In the genomic region with DNA sequence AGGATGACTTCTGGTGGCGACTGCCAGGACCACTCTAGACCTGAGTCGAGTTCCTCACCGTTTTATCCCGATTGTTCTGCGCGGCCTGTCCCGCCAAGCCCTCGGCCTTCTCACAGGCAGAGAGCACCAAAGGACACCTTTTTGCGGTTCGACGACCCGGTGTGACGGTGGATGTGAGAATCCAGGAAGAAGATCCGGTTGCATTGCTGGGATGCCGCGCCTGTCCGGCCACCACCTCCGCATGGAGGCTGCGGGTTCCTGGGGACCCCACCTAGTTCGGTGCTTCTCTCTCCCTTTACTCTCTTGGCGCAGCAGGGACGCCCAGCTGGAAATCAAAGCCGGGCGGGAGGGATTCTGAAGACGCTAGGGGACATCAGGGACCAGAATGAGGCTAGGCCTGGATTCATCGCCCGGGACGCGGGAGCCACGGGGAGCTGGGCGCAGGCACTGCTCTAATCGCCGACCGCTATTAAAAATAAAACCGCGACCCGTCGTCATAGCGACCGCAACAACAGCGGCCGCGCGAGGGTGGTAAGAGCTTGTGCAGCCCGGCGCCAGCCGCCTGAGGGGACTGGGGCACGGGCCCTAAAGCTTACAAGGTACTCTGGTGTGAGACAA, we compare ENCODE assay signal across 8 mouse cellular contexts. TPM values are rescaled to one million over a fixed set of nuclear protein-coding genes. Genes with fewer than 3 reads are reported as not detected.
A peak's percentile ranks its signal among the peaks of the same experiment; 100 is the strongest.
DNase-seq lines count a peak whose midpoint lies in the region; ATAC-seq and TF ChIP-seq lines count a peak whose summit lies in the region.

A gene (minus strand): TSS at position 200 of the 618 bp plus-strand sequence.

- peak within 1 kb of the TSS; percentile 73 for H3K4me3 ChIP-seq in embryonic facial prominence, embryonic 14.5 days (ENCODE audit: low read depth, low read length)
- peak within 1 kb of the TSS; percentile 69 for H3K4me3 ChIP-seq in heart, embryonic 12.5 days
- H3K4me3 ChIP-seq in kidney, embryonic 15.5 days (replicated peaks), result peak within 1 kb of the TSS; percentile 74
- peak within 1 kb of the TSS; percentile 83; the same call in 1 of the 2 replicates for H3K4me3 ChIP-seq in liver, adult 2 months (ENCODE audit: insufficient read depth, low read depth, low read length)
- H3K4me3 ChIP-seq in midbrain, embryonic 15.5 days, result peak within 1 kb of the TSS; percentile 76

- peaks cover 16% of the 10 kb centered on the region for H3K9me3 ChIP-seq in embryonic facial prominence, embryonic 14.5 days (ENCODE audit: control insufficient read depth, low read length)
- peaks cover 12% of the 10 kb centered on the region for H3K9me3 ChIP-seq in heart, embryonic 12.5 days (replicated peaks)
- H3K9me3 ChIP-seq in kidney, embryonic 15.5 days (replicated peaks), result 0 out of 2 replicates have a peak, but pooled peaks cover 4% of the 10 kb centered on the region
- no peaks in the 10 kb centered on the region for H3K9me3 ChIP-seq in midbrain, embryonic 15.5 days

- no peak for TF ChIP-seq POLR2A in liver, adult 2 months (IDR thresholded peaks at IDR 0.05; ENCODE audit: extremely low read depth, insufficient read depth, low read length)

- DNase-seq in frontal cortex, adult 2 months (ENCODE audit: extremely low spot score in 1 of 2, low spot score in 1 of 2), result peak in 1 of 2 experiments; percentile 37
- DNase-seq in embryonic facial prominence, embryonic 14.5 days (ENCODE audit: low spot score), result peak; percentile 88
- DNase-seq in liver, adult 2 months (ENCODE audit: extremely low read depth, low read depth, low spot score), result no peak
- peak; percentile 26 for DNase-seq in telencephalon, adult 2 months (ENCODE audit: low read depth, low spot score)

- H3K4me2 ChIP-seq in embryonic facial prominence, embryonic 14.5 days (ENCODE audit: low read depth, low read length), result peak within 1 kb of the TSS; percentile 89
- H3K4me2 ChIP-seq in heart, embryonic 12.5 days, result peak within 1 kb of the TSS; percentile 84
- H3K4me2 ChIP-seq in kidney, embryonic 15.5 days, result peak within 1 kb of the TSS; percentile 96
- peak within 1 kb of the TSS; percentile 98 for H3K4me2 ChIP-seq in midbrain, embryonic 15.5 days

- 2% methylated on average over 40 of the region's 48 CpGs for WGBS in embryonic facial prominence, embryonic 14.5 days
- WGBS in heart, embryonic 12.5 days, result 2% methylated on average over 48 of the region's 48 CpGs
- WGBS in kidney, embryonic 15.5 days, result 3% methylated on average over 48 of the region's 48 CpGs
- 10% methylated on average over 48 of the region's 48 CpGs for WGBS in liver, adult 2 months
- WGBS in midbrain, embryonic 15.5 days, result 1% methylated on average over 48 of the region's 48 CpGs

- H3K9ac ChIP-seq in embryonic facial prominence, embryonic 14.5 days (ENCODE audit: low read depth, low read length), result peak within 1 kb of the TSS; percentile 78
- peak within 1 kb of the TSS; percentile 94 for H3K9ac ChIP-seq in heart, embryonic 12.5 days
- H3K9ac ChIP-seq in kidney, embryonic 15.5 days, result peak within 1 kb of the TSS; percentile 79
- H3K9ac ChIP-seq in liver, adult 2 months (ENCODE audit: low read depth, low read length), result peak within 1 kb of the TSS; percentile 94; the same call in 1 of the 2 replicates
- H3K9ac ChIP-seq in midbrain, embryonic 15.5 days, result peak within 1 kb of the TSS; percentile 76

- H3K79me2 ChIP-seq in liver, adult 2 months (ENCODE audit: control insufficient read depth, insufficient read depth, low read length), result no peaks in the 10 kb centered on the region

- ATAC-seq in frontal cortex, adult (ENCODE audit: low TSS enrichment), result no peak
- peak; percentile 9; the same call in 1 of the 2 replicates for ATAC-seq in embryonic facial prominence, embryonic 14.5 days (ENCODE audit: low read depth)
- ATAC-seq in heart, embryonic 12.5 days (ENCODE audit: insufficient number of reproducible peaks, low FRiP score), result peak; percentile 33; the same call in 1 of the 2 replicates
- ATAC-seq in kidney, embryonic 15.5 days (replicated peaks; ENCODE audit: low FRiP score), result 0 out of 2 replicates have a peak, but pooled peaks have one; percentile 7
- peak; percentile 41 for ATAC-seq in midbrain, embryonic 15.5 days (replicated peaks)

- H3K27me3 ChIP-seq in embryonic facial prominence, embryonic 14.5 days (replicated peaks; ENCODE audit: control insufficient read depth, insufficient read depth, low read length), result peaks cover 66% of the 10 kb centered on the region
- H3K27me3 ChIP-seq in heart, embryonic 12.5 days (replicated peaks), result peaks cover 37% of the 10 kb centered on the region
- H3K27me3 ChIP-seq in kidney, embryonic 15.5 days, result peaks cover 66% of the 10 kb centered on the region
- H3K27me3 ChIP-seq in liver, adult 2 months (ENCODE audit: control insufficient read depth, insufficient read depth, low read length), result no peaks in the 10 kb centered on the region
- H3K27me3 ChIP-seq in midbrain, embryonic 15.5 days (replicated peaks), result peaks cover 44% of the 10 kb centered on the region

- no peak for TF ChIP-seq CTCF in liver, adult 2 months (IDR thresholded peaks at IDR 0.05; ENCODE audit: low read depth, low read length)

- H3K36me3 ChIP-seq in embryonic facial prominence, embryonic 14.5 days (ENCODE audit: control insufficient read depth, insufficient read depth, low read length), result no peaks in the 10 kb centered on the region
- no peaks in the 10 kb centered on the region for H3K36me3 ChIP-seq in heart, embryonic 12.5 days
- H3K36me3 ChIP-seq in kidney, embryonic 15.5 days, result no peaks in the 10 kb centered on the region
- no peaks in the 10 kb centered on the region for H3K36me3 ChIP-seq in liver, adult 2 months (ENCODE audit: control insufficient read depth, insufficient read depth, low read length)
- H3K36me3 ChIP-seq in midbrain, embryonic 15.5 days (replicated peaks), result no peaks in the 10 kb centered on the region

- H3K27ac ChIP-seq in embryonic facial prominence, embryonic 14.5 days (replicated peaks; ENCODE audit: low read depth, low read length), result peak within 1 kb of the TSS; percentile 92
- peak within 1 kb of the TSS; percentile 96 for H3K27ac ChIP-seq in heart, embryonic 12.5 days (ENCODE audit: poor library complexity, severe bottlenecking)
- peak within 1 kb of the TSS; percentile 96 for H3K27ac ChIP-seq in kidney, embryonic 15.5 days
- 0 out of 2 replicates have a peak within 1 kb of the TSS, but pooled peaks have one; percentile 10 for H3K27ac ChIP-seq in liver, adult 2 months (replicated peaks; ENCODE audit: insufficient read depth, low read depth, low read length)
- peak within 1 kb of the TSS; percentile 89 for H3K27ac ChIP-seq in midbrain, embryonic 15.5 days

- H3K4me1 ChIP-seq in embryonic facial prominence, embryonic 14.5 days (ENCODE audit: control insufficient read depth, insufficient read depth, low read length), result peaks cover 35% of the 10 kb centered on the region
- H3K4me1 ChIP-seq in heart, embryonic 12.5 days (replicated peaks), result peaks cover 52% of the 10 kb centered on the region
- H3K4me1 ChIP-seq in kidney, embryonic 15.5 days, result peaks cover 64% of the 10 kb centered on the region
- peaks cover 16% of the 10 kb centered on the region for H3K4me1 ChIP-seq in liver, adult 2 months (ENCODE audit: control insufficient read depth, insufficient read depth, low read length)
- peaks cover 61% of the 10 kb centered on the region for H3K4me1 ChIP-seq in midbrain, embryonic 15.5 days

RNA-seq across cellular contexts. Expression of the gene that starts here (rescaled TPM):
- polyA plus RNA-seq in frontal cortex, adult 2 months (2012; rRNA removed), result 34.6 and 43.0 TPM in 2 replicates
- polyA plus RNA-seq in embryonic facial prominence, embryonic 14.5 days (2014; fragmentation: Nextera tagmentation; extraction: Ambion mirVana), result 65.7 and 73.2 TPM in 2 replicates
- 34.4 and 37.4 TPM in 2 replicates for polyA plus RNA-seq in heart, embryonic 12.5 days (2016; fragmentation: Nextera tagmentation; extraction: Ambion mirVana)
- polyA plus RNA-seq in kidney, embryonic 15.5 days (2015; fragmentation: Nextera tagmentation; extraction: Ambion mirVana), result 52.9 and 55.7 TPM in 2 replicates
- total RNA-seq in liver, adult 2 months (2014; rRNA removed), result 2.8 and 3.2 TPM in 2 replicates
- 1.8 and 3.4 TPM in 2 replicates for polyA plus RNA-seq in liver, adult 2 months (2012; rRNA removed)
- polyA plus RNA-seq in midbrain, embryonic 15.5 days (2015; fragmentation: Nextera tagmentation; extraction: Ambion mirVana), result 22.5 and 23.6 TPM in 2 replicates

Comparison
In these comparisons a context has a peak if more than half of its experiments do, and no peak if none do; other contexts are left out.
1. H3K27ac ChIP-seq: peak in every context shown above with its lines; median percentile 96 in heart, embryonic 12.5 days; 96 in kidney, embryonic 15.5 days; 92 in embryonic facial prominence, embryonic 14.5 days; 89 in midbrain, embryonic 15.5 days; 10 in liver, adult 2 months.